In genomic region chr9:108189488-108189786, GRCm38 (mm10) we compare ENCODE assay signal across 9 mouse cellular contexts. TPM values are rescaled to one million over a fixed set of nuclear protein-coding genes. Genes with fewer than 3 reads are reported as not detected.
DNase-seq lines count a peak whose midpoint lies in the region; ATAC-seq and TF ChIP-seq lines count a peak whose summit lies in the region.
"Had no signal": no experiment of that assay in that cellular context is flagged by ENCODE, and none has a peak within 500 bp of the region (broad histone marks: within the 10 kb centered on the region; RNA-seq: fewer than 3 reads in every experiment).

No protein-coding gene starts in this region.

- ATAC-seq in cerebellum, adult (ENCODE audit: insufficient number of reproducible peaks, low FRiP score, low TSS enrichment), result peak; percentile 52; the same call in 1 of the 2 replicates
- no peak for ATAC-seq in lung, embryonic 14.5 days (ENCODE audit: insufficient read depth)
- ATAC-seq in liver, embryonic 12.5 days, result no peak
- no peak for ATAC-seq in stomach, embryonic 16.5 days (ENCODE audit: insufficient read depth, low FRiP score)

- H3K4me2 ChIP-seq in lung, embryonic 14.5 days, result peak overlapping the region; percentile 97; the same call in 1 of the 2 replicates
- peak overlapping the region; percentile 94 for H3K4me2 ChIP-seq in liver, embryonic 12.5 days
- H3K4me2 ChIP-seq in stomach, embryonic 16.5 days (ENCODE audit: low read depth, low read length), result peak overlapping the region; percentile 90

- 42% methylated on average over 5 of the region's 5 CpGs for WGBS in lung, embryonic 14.5 days
- 38% methylated on average over 5 of the region's 5 CpGs for WGBS in liver, embryonic 12.5 days (ENCODE audit: insufficient replicate concordance)
- 45% methylated on average over 5 of the region's 5 CpGs for WGBS in stomach, embryonic 16.5 days

- H3K4me3 ChIP-seq in lung, embryonic 14.5 days (ENCODE audit: low read depth, low read length), result peak overlapping the region; percentile 58
- no peak overlapping the region for H3K4me3 ChIP-seq in liver, embryonic 12.5 days
- H3K4me3 ChIP-seq in stomach, embryonic 16.5 days (replicated peaks; ENCODE audit: low read length), result peak overlapping the region; percentile 58

- H3K4me1 ChIP-seq in lung, embryonic 14.5 days (ENCODE audit: insufficient read depth), result no peaks in the 10 kb centered on the region
- peaks cover 12% of the 10 kb centered on the region for H3K4me1 ChIP-seq in liver, embryonic 12.5 days
- H3K4me1 ChIP-seq in stomach, embryonic 16.5 days (ENCODE audit: control insufficient read depth, insufficient read depth, low read length), result 0 out of 2 replicates have a peak, but pooled peaks cover 3% of the 10 kb centered on the region

- no peaks in the 10 kb centered on the region for H3K9me3 ChIP-seq in lung, embryonic 14.5 days (ENCODE audit: low read depth, low read length)
- H3K9me3 ChIP-seq in liver, embryonic 12.5 days (replicated peaks), result no peaks in the 10 kb centered on the region
- H3K9me3 ChIP-seq in stomach, embryonic 16.5 days (replicated peaks; ENCODE audit: control insufficient read depth, low read length), result no peaks in the 10 kb centered on the region

- no peaks in the 10 kb centered on the region for H3K36me3 ChIP-seq in lung, embryonic 14.5 days (ENCODE audit: insufficient read depth)
- H3K36me3 ChIP-seq in liver, embryonic 12.5 days, result no peaks in the 10 kb centered on the region
- H3K36me3 ChIP-seq in stomach, embryonic 16.5 days (ENCODE audit: control insufficient read depth, insufficient read depth, low read length), result no peaks in the 10 kb centered on the region

- H3K9ac ChIP-seq in lung, embryonic 14.5 days, result no peak overlapping the region
- H3K9ac ChIP-seq in liver, embryonic 12.5 days, result no peak overlapping the region
- no peak overlapping the region for H3K9ac ChIP-seq in stomach, embryonic 16.5 days (ENCODE audit: low read length)

- no peak for TF ChIP-seq CTCF in lung, embryonic 14.5 days (IDR thresholded peaks at IDR 0.05; ENCODE audit: low read depth)

- H3K27me3 ChIP-seq in lung, embryonic 14.5 days (ENCODE audit: insufficient read depth, low read length), result peaks cover 16% of the 10 kb centered on the region; the same call in 1 of the 2 replicates
- H3K27me3 ChIP-seq in liver, embryonic 12.5 days (replicated peaks), result peaks cover 95% of the 10 kb centered on the region
- H3K27me3 ChIP-seq in stomach, embryonic 16.5 days (ENCODE audit: control insufficient read depth, insufficient read depth, low read length), result peaks cover 12% of the 10 kb centered on the region

- H3K27ac ChIP-seq in lung, embryonic 14.5 days (ENCODE audit: low read depth), result no peak overlapping the region
- no peak overlapping the region for H3K27ac ChIP-seq in liver, embryonic 12.5 days
- no peak overlapping the region for H3K27ac ChIP-seq in stomach, embryonic 16.5 days (ENCODE audit: low read length)

- no peak for DNase-seq in cerebellum, adult 11-12 months
- DNase-seq in lung, embryonic 14.5 days, result no peak
- no peak for DNase-seq in lung, postnatal 14 days
- no peak for DNase-seq in left cerebral cortex, adult 9 months (ENCODE audit: low spot score in 2 of 2)
- DNase-seq in ovary, postnatal 14 days (ENCODE audit: low spot score), result no peak
- DNase-seq: right cerebral cortex, postnatal 25 days had no signal

RNA-seq across cellular contexts. Expression of gene Bsn, which starts 0.7 kb away (rescaled TPM):
- polyA plus RNA-seq in lung, embryonic 14.5 days (2014; fragmentation: Nextera tagmentation; extraction: Ambion mirVana), result 0.15 and 0.24 TPM in 2 replicates
- 2.8 and 3.0 TPM in 2 replicates for polyA plus RNA-seq in liver, embryonic 12.5 days (2016; fragmentation: Nextera tagmentation; extraction: Ambion mirVana)
- 2.9 and 3.2 TPM in 2 replicates for polyA plus RNA-seq in stomach, embryonic 16.5 days (2015; fragmentation: Nextera tagmentation; extraction: Ambion mirVana)
